Mouse (Mus musculus) spleen, postnatal 4 days (tissue): ENCODE measurements around the gene Igf1r.

ENCODE experiments used
- DNase-seq, 2 experiments: peaks; one replicate each; pipeline ENCODE4 v3.0.0; 2022; ENCODE audit warnings: low spot score in 2 of 2

Gene Igf1r

DNA sequence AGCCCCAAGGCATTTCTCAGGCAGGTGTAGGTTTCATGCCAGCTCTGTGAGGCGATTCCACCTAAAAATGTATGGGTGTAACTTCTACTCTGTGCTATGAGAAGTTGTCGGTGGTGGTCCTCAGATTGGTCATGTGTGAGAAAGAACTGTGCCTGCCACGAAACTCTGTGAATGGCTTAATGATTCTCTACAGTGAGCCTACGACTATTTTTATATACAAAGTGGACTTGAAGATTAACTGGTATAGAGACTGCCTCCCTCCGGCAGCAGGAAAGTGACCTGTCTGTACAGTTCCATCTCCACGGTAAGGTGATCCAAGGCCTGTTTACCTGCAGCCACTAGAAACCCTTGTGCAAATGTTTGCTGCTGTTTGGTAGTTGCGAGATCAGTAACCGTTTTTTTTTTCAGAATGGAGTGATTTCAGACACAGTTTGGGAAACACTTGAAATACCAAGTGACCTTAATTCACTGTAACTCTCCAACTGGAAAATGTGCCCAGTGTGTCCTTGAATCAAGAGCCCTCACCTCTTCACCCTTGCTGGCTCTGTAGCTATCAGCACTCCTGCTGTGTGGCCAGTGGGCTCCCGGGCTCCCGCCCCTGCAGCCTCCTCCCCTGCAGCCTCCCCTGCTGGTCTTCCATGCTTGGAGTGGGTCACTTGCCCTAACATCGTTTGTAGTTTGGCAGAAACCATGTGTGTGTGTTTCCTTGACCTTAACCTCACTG lies 127.7 kb downstream of the Igf1r start:
- DNase-seq: no peak

DNA sequence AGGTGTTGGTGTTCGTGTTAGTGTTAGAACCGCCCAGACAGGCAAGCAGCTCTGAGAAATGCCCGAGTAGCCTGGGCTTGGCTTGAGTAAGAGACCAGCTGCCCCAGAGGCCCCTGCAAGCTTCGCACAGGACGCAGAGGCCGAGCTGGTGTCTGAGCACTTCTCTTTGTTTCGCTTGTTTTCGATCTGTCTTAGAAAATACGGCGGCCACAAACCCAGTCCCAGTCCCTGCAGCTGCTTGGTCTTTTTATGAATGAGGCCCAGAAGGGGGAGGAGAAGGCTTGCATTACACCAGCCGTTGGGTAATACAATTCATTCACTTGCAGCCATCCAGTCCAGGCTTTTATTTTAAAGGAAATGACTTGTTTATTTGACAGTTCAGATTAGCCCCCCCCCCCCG lies 132.7 kb downstream of the Igf1r start:
- DNase-seq: peak; percentile 36 to 69

DNA sequence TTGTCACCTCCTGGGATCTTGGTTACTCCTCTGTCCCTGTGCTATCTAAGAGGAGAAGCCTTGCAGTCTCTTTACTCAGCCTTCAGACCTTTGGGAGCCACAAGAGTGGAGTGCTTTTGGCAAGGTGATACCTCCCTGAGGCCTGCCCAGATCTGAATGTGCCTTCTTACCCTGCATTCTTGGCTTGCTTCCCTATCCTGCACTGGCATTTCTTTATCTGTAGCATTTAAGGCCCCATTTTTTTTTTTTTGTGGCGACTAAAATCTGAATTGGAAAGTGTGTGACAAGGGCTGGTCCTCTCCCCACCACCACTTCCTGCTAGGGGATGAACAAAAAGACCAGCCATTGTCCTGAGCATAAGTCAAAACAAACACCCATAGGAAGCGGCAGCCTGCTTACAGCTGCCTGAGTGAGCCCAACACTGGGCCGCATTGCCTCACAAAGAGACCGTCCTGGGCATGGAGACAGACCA lies 133.3 kb downstream of the Igf1r start:
- no peak for DNase-seq

DNA sequence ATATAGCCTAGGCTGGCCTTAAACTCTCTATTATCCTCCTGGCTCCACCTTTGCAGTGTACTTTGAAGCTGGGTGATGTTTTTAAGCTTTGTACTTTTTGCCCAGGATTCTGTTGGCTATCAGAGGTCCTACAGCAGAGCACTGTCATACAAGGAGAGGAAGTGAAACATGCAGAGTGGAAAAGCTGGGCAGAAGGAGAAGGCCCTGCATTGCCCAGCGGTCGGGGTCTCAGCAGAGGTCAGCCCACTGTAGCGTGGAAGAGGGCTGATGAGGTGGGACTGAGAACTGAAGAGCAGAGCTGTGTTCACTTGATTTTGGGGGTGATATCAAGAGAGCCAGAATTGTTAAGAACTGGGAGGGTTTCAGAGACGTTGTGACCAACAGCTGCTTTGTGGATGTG lies 134.9 kb downstream of the Igf1r start:
- DNase-seq: peak in 1 of 2 experiments; percentile 57

DNA sequence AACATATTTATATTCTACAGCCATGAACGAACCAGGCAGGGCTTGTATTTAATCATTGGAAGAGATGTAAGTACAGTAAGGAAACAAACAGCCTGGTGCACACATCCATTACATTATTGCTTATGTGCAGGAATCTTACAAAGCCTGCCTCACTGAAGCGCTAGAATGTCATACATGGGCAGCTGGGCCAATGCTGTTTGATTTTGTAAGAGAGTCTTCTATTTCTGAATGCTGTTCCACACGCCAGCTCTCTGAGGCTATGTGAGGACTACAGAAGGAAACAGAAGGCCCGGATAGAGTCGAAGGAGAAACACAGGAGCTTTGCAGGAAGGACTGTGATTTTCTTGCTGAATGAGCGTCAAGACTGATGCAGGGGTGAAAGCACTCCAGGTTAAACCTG lies 136.2 kb downstream of the Igf1r start:
- DNase-seq: no peak

DNA sequence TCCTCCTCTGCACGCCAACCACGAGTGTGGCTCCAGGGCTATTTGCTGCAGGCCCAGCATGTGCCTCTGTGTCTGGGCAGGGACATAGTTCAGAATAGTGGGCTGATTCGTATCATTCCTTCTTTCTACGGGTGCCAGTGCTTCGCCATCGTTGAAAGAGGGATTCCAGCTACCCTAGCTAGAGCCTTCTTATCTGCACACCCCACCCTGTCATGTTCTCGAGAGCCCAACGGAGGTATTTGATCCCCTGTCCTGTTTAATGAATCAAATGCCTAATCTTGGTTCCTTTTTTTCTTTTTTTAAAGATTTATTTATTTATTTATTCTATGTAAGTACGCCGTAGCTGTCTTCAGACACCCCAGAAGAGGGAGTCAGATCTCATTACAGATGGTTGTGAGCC lies 137.1 kb downstream of the Igf1r start:
- no peak for DNase-seq

DNA sequence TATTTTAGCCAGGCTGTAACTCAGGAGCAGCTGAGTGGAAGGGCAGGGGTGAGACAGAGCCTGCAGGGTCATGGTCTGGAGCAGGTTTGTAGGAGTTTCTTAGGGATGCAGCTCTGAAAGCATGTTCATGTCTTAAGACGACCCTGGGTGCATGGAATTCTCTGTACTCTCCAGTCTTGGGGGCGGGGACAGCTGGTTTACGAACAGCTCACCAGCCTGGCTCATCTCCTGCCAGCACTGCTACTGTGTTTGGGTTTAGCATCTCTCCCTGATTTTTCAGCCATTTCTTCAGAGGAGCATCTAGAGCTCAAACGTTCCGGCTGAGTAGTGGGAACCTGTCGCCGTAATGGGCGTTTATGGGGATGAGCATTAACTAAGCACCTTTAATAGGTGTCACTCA lies 137.9 kb downstream of the Igf1r start:
- no peak for DNase-seq

DNA sequence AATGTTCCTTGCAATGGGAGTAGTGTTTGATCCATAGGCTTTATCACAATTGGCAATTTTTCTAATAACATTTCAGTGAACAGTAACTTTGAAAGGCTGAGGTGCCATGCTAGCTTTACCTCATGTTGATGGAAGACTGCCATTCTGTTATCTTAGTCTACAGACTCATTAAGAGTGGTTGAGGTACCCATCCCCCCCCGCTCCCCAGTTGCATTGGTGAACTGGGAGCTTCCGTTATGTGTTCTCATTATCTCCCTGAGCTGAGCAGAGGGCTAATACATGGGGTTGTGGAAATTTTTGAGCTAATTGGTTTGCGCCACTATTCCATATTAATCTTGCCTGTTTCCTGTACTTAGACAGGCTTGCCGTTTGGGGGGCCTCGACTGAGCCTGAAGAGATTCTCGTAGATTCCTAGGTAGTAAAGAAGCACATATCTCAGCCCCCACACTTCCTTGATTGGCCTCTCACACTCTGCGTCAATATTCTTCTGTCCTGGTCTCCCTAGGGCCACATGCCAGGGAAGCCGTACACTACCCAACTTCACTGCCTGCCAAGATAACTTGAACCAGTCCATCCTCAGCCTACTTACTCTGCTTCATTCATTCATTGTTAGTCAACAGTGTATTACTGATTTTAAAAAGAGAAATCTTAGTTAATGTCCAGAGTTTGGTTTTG lies 139.8 kb downstream of the Igf1r start:
- DNase-seq: peak; percentile 34 to 56

DNA sequence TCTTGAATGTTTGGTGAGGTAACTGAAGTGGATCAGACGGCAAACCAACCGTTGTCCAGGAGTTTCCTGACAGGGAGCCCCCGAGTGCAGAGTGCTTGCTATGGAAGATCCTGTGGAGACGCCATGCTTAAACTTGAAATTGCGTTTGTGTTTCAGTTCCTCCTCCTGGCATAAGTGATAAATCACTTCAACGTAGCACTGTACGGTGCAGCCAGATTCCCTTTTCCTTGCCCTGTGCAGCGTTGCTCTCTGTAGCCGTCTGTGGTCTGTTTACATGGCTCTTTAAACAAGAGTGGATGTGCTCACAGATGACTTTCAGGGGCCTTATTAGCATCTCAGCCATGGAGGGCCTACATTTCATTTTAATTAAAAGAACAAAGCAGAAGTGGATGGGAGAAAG lies 141.2 kb downstream of the Igf1r start:
- no peak for DNase-seq

DNA sequence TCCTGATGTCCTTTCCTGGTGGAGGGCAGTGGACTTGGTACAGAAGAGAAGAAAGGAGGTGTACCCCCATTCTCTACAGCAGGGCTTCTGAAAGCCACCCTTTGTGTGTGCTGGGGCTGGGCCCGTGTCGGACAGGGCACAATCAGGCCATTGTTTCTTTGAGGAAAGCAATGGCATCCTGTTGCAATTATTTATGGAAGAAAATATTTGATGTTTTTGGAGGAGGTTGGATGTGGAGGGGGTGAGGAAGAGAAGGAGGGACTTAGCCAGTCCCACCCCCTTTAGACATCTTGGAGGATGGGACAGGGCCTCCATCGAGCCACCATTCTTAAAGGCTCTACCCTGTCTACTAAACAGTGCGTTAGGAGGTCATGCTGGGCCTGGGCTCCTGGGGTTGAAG lies 142.9 kb downstream of the Igf1r start:
- DNase-seq: no peak

DNA sequence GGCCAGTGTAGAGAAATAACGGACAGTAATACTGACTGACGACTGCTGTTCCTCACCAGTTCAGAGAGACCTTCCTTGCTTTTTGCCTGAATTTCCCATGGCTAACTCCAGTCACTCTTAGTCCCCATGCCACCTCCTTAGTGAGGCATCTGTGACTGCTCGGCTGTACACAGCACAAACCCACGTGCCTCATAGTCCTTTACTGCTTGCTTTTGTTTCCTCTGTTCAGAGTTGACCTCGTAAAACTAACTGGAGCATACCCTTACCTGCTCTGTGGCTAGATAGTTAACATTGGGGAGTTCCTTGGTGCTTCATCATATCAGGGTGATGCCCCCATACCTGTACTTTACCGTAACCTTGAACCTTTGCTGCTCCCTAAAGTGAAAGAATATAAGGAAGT lies 143.8 kb downstream of the Igf1r start:
- no peak for DNase-seq

DNA sequence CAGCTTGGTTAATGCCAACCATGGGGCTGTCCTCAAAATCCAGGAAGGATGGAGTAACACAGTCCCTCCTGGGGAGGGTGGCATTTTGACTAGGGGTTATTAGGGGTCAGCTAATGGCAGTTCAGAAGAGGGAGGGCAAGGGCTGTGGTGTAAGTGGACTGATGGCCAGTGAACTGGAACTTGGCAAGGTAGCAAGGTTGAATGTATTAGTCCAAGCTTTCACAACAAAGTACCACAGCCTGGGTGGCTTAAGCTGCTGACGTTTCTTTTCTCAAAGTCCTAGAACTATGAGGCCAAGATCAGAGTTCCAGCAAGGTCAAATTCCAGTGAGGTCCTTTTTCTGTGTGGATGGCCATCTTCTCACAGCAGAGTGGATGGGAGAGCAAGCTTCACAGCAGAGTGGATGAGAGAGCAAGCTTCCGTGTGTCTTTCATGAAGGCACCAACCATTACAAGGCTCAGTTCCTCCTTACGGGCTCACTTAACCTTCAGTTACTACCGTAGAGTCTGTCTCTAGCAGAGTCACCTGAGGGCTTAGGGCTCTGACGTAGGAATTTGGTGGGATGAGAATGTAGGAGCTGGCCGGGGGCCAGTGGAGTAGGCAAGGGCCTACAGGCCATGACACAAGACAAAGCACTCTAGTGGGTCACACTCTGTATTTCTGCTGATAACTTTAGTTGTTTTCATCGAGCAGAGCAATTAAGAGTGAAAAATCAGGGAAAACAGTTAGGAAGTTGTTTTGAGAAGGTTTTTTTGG lies 144.6 kb downstream of the Igf1r start:
- no peak for DNase-seq

DNA sequence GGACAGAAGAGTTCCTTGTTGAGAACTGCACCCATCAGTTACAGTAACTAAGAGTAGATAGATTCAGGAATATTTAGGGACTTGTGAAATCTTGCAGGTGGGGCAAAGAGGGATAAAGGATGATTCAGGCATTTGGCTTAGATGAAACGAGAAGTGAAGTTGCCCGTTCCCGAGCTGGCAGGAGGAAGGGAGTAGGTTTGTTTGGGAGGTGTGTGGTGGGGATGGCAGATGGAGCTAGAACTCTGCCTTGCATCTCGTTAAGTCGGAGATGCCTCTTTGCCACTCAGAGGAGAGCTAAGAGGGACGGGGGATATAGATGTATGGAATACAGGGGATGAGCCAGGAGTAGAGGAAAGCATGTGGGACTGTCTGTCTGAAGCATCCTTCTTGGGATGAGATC lies 145.5 kb downstream of the Igf1r start:
- no peak for DNase-seq

DNA sequence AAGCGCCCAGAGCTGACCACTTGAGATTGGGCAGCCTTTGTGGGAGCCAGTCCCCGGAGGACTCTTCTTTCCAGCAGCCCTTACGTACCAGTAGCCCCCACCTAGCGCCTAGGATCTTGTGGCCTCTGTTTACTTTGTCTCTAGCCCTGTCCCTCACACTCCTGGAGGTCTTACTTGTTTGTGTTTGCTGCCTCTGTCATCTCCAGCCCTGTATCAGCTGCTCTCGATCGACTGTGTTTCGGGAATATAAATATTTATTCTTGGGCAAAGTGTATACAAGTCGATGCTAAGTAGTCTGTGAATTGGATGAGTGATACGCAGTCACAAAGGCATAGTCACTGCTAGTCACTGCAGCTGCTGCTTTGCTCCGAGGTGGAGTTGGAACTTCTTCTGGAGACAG lies 147.8 kb downstream of the Igf1r start:
- DNase-seq: no peak

DNA sequence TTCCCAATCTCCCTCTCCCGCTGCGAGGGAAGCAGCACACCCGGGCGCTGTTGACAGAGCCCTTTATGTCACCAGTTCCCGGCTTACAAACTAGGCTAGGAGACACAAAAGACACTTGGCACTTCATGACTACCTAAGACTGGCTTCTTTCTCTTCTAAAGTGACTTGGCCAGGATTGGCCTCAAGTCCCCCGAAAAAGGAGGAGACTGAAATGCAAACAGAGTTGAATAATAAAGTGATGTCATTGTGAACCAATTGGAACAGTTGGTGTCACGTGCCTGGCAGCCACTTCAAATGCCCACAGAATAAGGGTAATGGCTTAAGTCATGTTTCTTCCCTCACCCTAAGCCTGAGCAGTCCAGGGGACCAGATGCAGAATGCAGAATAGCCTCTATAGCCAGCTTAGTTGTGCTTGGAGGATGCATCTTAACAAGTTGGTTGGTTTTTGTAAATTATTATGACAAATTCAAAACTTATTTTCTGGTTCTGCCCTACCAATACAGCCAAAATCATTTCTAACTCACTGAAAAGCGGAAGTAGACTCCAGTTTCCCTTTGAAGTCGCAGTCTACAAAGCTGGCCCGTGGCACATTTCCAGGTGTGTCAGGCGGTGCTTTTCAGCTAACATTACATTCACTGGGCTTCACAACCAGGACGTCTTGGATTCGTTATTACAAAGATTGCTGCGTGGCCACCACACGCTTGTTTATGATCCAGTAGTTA lies 150.0 kb downstream of the Igf1r start:
- DNase-seq: no peak

DNA sequence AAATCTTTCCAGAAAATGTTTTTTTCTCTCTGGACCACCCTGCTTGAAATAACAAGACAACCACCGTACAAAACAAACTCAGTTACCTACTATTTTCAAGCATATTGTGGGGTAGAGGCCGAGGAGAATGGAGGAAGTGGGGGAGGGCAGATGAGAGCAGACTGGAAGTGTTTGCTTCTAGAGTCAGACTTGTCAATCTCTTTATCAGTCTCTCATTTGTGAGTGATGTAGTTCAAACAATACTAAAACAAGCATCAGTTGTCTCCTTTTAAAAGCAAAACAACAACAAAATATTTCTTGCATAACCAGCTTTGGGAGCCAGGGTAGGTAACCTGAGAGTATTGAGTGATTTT lies 150.5 kb downstream of the Igf1r start:
- DNase-seq: no peak

DNA sequence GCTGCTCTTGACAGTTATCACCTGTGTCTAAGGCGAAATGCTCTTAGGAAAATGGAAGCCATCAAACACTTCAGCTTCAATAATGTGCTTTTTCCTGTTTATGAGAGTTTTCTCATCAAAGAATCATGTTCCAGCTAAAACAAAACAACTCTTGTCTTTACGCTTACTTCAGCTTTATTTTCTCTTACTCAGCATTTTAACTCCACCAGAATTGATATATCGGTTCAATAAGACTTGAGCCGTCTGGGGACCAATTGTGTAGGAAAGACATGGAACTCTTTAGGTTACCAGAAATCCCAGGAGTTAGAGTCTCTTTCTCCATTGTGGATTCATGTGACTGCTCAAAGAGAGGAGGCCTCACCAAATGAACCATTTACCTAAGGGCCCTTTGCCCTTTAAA lies 158.9 kb downstream of the Igf1r start:
- no peak for DNase-seq

DNA sequence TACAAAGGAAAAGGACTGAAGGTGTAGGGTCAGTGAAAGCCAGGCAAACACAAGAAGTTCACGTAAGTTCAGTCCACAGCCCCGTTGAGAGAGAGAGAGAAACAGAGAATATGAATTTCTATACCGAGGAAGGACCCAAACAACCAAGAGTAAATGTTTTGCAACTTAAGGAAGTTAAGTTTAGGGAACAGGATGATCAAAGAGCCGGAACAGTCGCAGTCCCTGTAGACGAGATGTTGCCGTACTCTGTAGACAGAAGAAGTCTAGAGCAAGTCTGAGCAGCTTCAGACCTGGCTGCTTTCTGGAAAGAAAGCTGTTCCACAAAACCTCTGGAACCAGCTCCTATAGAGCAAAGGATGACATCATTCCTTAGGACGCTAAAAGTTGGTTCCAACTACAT lies 160.0 kb downstream of the Igf1r start:
- DNase-seq: no peak

DNA sequence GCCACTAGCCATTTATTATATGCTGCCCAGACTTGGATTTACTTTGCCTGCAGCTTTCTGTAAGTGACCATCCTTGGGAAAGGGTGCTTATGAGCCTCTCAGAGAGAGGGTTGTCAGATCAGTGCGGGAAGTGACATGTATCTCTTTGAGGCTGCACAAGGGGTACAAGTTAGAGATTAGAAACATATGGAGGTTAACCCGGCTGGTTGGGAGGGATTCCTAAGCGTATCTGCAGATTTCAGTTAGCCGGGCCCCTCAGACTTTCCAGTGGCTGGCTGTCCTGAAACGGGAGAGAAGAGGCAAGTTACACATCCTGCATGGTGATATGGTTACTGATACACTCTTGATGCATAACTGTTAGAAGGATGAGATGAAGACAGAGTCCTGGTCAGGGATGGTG lies 161.7 kb downstream of the Igf1r start:
- no peak for DNase-seq

DNA sequence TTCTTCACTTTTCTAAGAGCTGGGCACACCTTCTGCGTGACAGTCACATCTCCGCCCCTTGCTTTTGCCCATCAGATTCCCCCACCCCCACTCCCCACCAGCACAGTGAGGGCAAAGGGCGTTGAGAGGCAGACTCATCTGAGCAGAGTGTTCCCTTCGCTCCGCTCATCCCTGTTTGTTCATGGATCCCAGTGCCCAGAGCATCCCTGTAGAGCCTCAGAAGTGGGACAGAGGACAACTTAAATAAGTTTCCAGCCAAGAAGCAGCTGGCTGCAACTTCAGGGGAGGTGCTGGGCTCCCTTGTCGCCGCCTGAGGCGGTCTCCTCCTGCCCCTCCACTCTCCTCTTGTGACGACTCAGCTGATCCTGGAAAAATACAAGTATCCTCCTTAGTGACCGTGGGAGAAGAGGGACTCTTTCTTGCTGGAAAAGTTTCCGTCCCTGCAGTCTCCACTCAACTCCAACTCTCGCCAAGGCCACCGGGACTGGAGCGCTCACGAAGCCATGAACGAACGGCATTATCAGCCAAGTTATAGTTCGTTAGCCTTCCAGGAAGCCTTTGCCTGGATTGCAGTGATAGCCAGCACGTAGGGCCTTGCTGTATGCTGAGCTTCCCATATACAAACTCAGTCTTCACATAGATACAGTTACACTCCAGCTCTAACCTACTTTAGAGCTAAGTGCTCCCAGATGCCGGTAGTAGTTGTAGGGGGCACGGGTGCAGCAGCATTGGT lies 162.5 kb downstream of the Igf1r start:
- no peak for DNase-seq

DNA sequence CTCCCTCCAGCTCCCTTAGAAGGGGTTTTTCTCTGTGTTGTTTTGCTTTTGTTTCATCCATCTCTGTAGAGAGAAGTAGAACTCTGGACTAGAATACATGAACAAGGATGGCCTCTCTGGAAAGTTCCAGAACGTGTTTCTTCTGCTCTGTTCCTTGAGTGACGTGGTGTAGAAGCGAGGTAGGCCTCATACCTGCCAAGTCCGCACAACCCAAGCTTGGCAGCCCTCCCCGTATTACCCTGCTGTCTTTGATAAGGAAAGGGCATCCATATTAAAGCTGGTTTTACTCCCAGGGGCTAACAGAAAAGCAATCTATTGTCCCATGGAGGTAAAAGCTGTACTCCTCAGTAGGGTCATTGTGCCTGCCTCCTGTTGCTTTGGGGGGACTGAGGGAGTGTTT lies 164.9 kb downstream of the Igf1r start:
- DNase-seq: no peak

DNA sequence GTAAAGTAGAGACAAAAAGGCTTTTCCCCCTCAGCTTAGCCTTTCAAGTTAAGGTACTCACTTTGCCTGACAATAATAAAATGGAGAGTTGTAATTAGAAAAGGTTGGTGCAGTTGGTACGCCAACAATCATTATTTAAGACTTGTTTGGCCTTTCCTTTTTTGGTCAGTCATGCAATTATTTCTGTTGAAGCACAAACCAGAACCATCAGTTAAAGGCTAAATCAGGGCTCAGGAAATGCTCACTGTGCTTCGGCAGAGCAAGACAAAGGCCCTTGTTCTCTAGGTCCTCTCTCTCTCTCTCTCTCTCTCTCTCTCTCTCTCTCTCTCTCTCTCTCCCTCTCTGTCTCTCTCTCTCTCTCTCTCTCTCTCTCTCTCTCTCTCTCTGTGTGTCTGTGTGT lies 165.4 kb downstream of the Igf1r start:
- DNase-seq: no peak
